Mouse (Mus musculus) urinary bladder, postnatal 25 days (tissue): ENCODE measurements around the gene Trmt10a.

Experiments used
- DNase-seq: peaks from one replicate; pipeline ENCODE4 v3.0.0; 2022; ENCODE audit warnings: low spot score

Gene Trmt10a

DNA sequence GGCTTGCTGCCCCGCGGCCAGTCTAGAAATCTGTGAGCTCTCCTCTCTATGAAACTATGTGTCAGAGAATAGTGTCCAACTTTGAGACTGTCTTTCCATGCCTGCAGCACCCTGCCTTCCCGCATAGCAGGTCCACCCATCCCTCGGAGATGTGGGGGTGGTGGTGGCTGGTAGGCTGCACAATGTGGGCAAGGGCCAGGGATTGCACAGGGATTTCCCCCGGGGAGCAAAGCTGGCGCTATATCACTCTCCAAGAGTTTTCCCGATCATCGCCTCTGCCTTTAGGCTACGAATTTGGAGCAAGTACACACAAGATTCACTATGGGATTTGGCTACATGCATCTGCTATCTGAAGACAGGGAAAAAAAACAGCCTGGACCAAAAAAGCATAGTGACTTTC, 54.3 kb downstream of the Trmt10a start:
- no peak for DNase-seq

DNA sequence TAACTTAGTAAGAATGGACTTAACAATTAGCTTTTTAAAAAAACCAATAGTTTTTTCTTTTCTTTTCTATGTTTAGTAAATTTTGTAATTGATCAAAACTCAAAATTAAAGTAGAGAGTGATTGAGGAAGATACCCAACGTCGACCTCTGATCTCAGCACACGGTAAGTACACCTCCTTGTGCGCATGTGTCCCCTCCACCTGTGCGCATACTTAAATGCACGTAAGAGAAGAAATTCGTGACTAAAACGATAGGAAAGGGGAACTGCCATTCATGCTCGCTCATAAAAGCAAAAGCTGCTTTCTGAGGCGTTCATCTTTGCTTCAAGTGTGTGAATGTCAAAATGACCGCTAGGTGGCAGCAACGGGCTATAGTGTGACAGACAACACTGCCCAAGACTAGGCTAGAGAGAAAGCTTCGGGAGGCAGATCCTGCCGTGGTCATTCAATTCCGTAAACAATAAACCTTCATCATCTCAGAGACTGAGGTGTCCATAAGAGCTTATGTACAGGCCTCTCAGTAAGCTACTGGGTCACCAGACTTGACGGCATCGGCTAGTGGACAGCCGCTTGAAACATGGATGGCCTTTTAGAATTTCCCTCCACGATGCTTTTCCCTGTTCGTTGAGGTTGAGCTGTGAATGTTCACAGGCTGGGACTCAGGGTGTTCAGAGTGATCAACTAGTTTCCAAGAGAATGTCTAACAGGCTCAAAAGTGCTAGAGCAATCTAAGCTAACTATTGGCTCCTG, 54.9 kb downstream of the Trmt10a start:
- DNase-seq, result peak; percentile 91

DNA sequence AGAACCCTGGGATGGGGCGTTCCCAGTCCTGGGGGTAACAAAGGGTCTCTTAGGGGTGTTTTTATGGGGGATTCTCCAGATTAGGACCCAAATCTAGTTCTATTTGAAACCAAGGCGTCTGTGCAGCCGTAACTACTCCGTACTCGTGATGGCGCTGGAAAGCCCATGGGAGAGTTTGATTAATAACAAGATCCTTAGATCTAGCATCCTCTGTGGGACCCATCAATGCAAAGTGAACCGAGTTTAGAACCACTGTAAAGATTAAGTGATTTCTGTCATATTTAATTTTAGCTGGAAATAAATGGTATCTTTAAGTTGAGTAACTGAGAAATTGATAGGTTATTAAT, 55.4 kb downstream of the Trmt10a start:
- no peak for DNase-seq

- no peak for DNase-seq
These were observed 65.6 kb downstream of the Trmt10a start for GRCm38 (mm10) chr3:138208821-138209220.
